Mouse (Mus musculus): Measurements from ENCODE around the gene Picalm. TPM values are rescaled to one million over a fixed set of nuclear protein-coding genes. Genes with fewer than 3 reads are reported as not detected.
"Not testable (repeated sequence)": the region's sequence is repeated elsewhere in the genome, so short reads cannot be mapped to it uniquely, and the experiment has no call there.

Gene Picalm
- polyA plus RNA-seq, 1 experiment from 2014 or later = 59.0 TPM

GRCm38 (mm10) chr7:90201877-90202465 is 72.0 kb downstream of the Picalm start:
- ATAC-seq (ENCODE audit: low read depth) (0 out of 2 replicates have a peak, but pooled peaks have one; percentile 55), DNase-seq (ENCODE audit: low spot score) (no peak)
- no peaks in the 10 kb centered on the region for H3K27me3 ChIP-seq (replicated peaks; ENCODE audit: control insufficient read depth, insufficient read depth, low read length)
- no peak overlapping the region for H3K4me3 ChIP-seq (ENCODE audit: low read depth, low read length)
- no peak overlapping the region for H3K9ac ChIP-seq (ENCODE audit: low read depth, low read length)
- H3K9me3 ChIP-seq (ENCODE audit: control insufficient read depth, low read length) = no peaks in the 10 kb centered on the region
- H3K36me3 ChIP-seq (ENCODE audit: control insufficient read depth, insufficient read depth, low read length) = peaks cover 34% of the 10 kb centered on the region
- H3K4me2 ChIP-seq (ENCODE audit: low read depth, low read length) = no peak overlapping the region
- H3K4me1 ChIP-seq (ENCODE audit: control insufficient read depth, insufficient read depth, low read length) = no peaks in the 10 kb centered on the region
- H3K27ac ChIP-seq (replicated peaks; ENCODE audit: low read depth, low read length) = no peak overlapping the region
- 95% methylated on average over 2 of the region's 2 CpGs for WGBS

- Histone ChIP-seq H3K9me3 (ENCODE audit: control insufficient read depth, low read length) (no peaks in the 10 kb centered on the region), H3K9ac (ENCODE audit: low read depth, low read length) (no peak overlapping the region), H3K4me2 (ENCODE audit: low read depth, low read length) (no peak overlapping the region), H3K27me3 (replicated peaks; ENCODE audit: control insufficient read depth, insufficient read depth, low read length) (no peaks in the 10 kb centered on the region), H3K4me3 (ENCODE audit: low read depth, low read length) (no peak overlapping the region), H3K4me1 (ENCODE audit: control insufficient read depth, insufficient read depth, low read length) (no peaks in the 10 kb centered on the region), H3K27ac (replicated peaks; ENCODE audit: low read depth, low read length) (no peak overlapping the region), H3K36me3 (ENCODE audit: control insufficient read depth, insufficient read depth, low read length) (peaks cover 40% of the 10 kb centered on the region)
- 93% methylated on average over 2 of the region's 2 CpGs for WGBS
- no peak for ATAC-seq (ENCODE audit: low read depth)
- no peak for DNase-seq (ENCODE audit: low spot score)
Measured at GRCm38 (mm10) chr7:90203914-90204313, 73.9 kb downstream of the Picalm start.

- no peak overlapping the region for H3K4me2 ChIP-seq (ENCODE audit: low read depth, low read length)
- WGBS = 90% methylated on average over 2 of the region's 2 CpGs
- H3K27ac ChIP-seq (replicated peaks; ENCODE audit: low read depth, low read length) = no peak overlapping the region
- H3K27me3 ChIP-seq (replicated peaks; ENCODE audit: control insufficient read depth, insufficient read depth, low read length) = no peaks in the 10 kb centered on the region
- DNase-seq (ENCODE audit: low spot score) (no peak), ATAC-seq (ENCODE audit: low read depth) (no peak)
- peaks cover 29% of the 10 kb centered on the region for H3K36me3 ChIP-seq (ENCODE audit: control insufficient read depth, insufficient read depth, low read length)
- H3K9me3 ChIP-seq (ENCODE audit: control insufficient read depth, low read length) = no peaks in the 10 kb centered on the region
- no peak overlapping the region for H3K9ac ChIP-seq (ENCODE audit: low read depth, low read length)
- H3K4me1 ChIP-seq (ENCODE audit: control insufficient read depth, insufficient read depth, low read length) = no peaks in the 10 kb centered on the region
- no peak overlapping the region for H3K4me3 ChIP-seq (ENCODE audit: low read depth, low read length)
Measured at GRCm38 (mm10) chr7:90210116-90210515, 80.1 kb downstream of the Picalm start.

- no peaks in the 10 kb centered on the region for H3K27me3 ChIP-seq (replicated peaks; ENCODE audit: control insufficient read depth, insufficient read depth, low read length)
- H3K9ac ChIP-seq (ENCODE audit: low read depth, low read length) = no peak overlapping the region
- no peak overlapping the region for H3K4me2 ChIP-seq (ENCODE audit: low read depth, low read length)
- DNase-seq (ENCODE audit: low spot score) (no peak), ATAC-seq (ENCODE audit: low read depth) (no peak)
- H3K27ac ChIP-seq (replicated peaks; ENCODE audit: low read depth, low read length) = no peak overlapping the region
- peaks cover 29% of the 10 kb centered on the region for H3K36me3 ChIP-seq (ENCODE audit: control insufficient read depth, insufficient read depth, low read length)
- no peaks in the 10 kb centered on the region for H3K4me1 ChIP-seq (ENCODE audit: control insufficient read depth, insufficient read depth, low read length)
- no peaks in the 10 kb centered on the region for H3K9me3 ChIP-seq (ENCODE audit: control insufficient read depth, low read length)
- no peak overlapping the region for H3K4me3 ChIP-seq (ENCODE audit: low read depth, low read length)
Measured at GRCm38 (mm10) chr7:90210947-90211346, 80.9 kb downstream of the Picalm start.

GRCm38 (mm10) chr7:90216511-90216910 is 86.5 kb downstream of the Picalm start:
- no peaks in the 10 kb centered on the region for H3K4me1 ChIP-seq (ENCODE audit: control insufficient read depth, insufficient read depth, low read length)
- ATAC-seq (ENCODE audit: low read depth) = peak; percentile 58
- H3K4me3 ChIP-seq (ENCODE audit: low read depth, low read length) = no peak overlapping the region
- H3K27me3 ChIP-seq (replicated peaks; ENCODE audit: control insufficient read depth, insufficient read depth, low read length) = no peaks in the 10 kb centered on the region
- WGBS = 41% methylated on average over 8 of the region's 8 CpGs
- peak; percentile 60 for DNase-seq (ENCODE audit: low spot score)
- H3K27ac ChIP-seq (replicated peaks; ENCODE audit: low read depth, low read length) = peak overlapping the region; percentile 55; the same call in 1 of the 2 replicates
- no peak overlapping the region for H3K9ac ChIP-seq (ENCODE audit: low read depth, low read length)
- no peak overlapping the region for H3K4me2 ChIP-seq (ENCODE audit: low read depth, low read length)
- H3K9me3 ChIP-seq (ENCODE audit: control insufficient read depth, low read length) = no peaks in the 10 kb centered on the region
- no peaks in the 10 kb centered on the region for H3K36me3 ChIP-seq (ENCODE audit: control insufficient read depth, insufficient read depth, low read length)

GRCm38 (mm10) chr7:90218122-90218521 is 88.1 kb downstream of the Picalm start:
- H3K9me3 ChIP-seq (ENCODE audit: control insufficient read depth, low read length) = no peaks in the 10 kb centered on the region
- H3K4me1 ChIP-seq (ENCODE audit: control insufficient read depth, insufficient read depth, low read length) = no peaks in the 10 kb centered on the region
- no peaks in the 10 kb centered on the region for H3K27me3 ChIP-seq (replicated peaks; ENCODE audit: control insufficient read depth, insufficient read depth, low read length)
- 78% methylated on average over 5 of the region's 5 CpGs for whole genome bisulfite sequencing
- no peak overlapping the region for H3K4me3 ChIP-seq (ENCODE audit: low read depth, low read length)
- DNase-seq (ENCODE audit: low spot score) = no peak
- no peaks in the 10 kb centered on the region for H3K36me3 ChIP-seq (ENCODE audit: control insufficient read depth, insufficient read depth, low read length)
- H3K9ac ChIP-seq (ENCODE audit: low read depth, low read length) = no peak overlapping the region
- ATAC-seq (ENCODE audit: low read depth) = no peak
- no peak overlapping the region for H3K27ac ChIP-seq (replicated peaks; ENCODE audit: low read depth, low read length)
- H3K4me2 ChIP-seq (ENCODE audit: low read depth, low read length) = no peak overlapping the region

- no peak overlapping the region for H3K9ac ChIP-seq (ENCODE audit: low read depth, low read length)
- ATAC-seq (ENCODE audit: low read depth) (no peak), DNase-seq (ENCODE audit: low spot score) (no peak)
- H3K4me3 ChIP-seq (ENCODE audit: low read depth, low read length) = no peak overlapping the region
- H3K27ac ChIP-seq (replicated peaks; ENCODE audit: low read depth, low read length) = no peak overlapping the region
- H3K4me1 ChIP-seq (ENCODE audit: control insufficient read depth, insufficient read depth, low read length) = no peaks in the 10 kb centered on the region
- no peaks in the 10 kb centered on the region for H3K36me3 ChIP-seq (ENCODE audit: control insufficient read depth, insufficient read depth, low read length)
- H3K27me3 ChIP-seq (replicated peaks; ENCODE audit: control insufficient read depth, insufficient read depth, low read length) = no peaks in the 10 kb centered on the region
- WGBS = 85% methylated on average over 2 of the region's 2 CpGs
- H3K9me3 ChIP-seq (ENCODE audit: control insufficient read depth, low read length) = no peaks in the 10 kb centered on the region
- H3K4me2 ChIP-seq (ENCODE audit: low read depth, low read length) = no peak overlapping the region
Measured at GRCm38 (mm10) chr7:90221487-90221886, 91.5 kb downstream of the Picalm start.

GRCm38 (mm10) chr7:90228075-90228474 is 98.1 kb downstream of the Picalm start:
- Histone ChIP-seq H3K4me3 (ENCODE audit: low read depth, low read length) (no peak overlapping the region), H3K27ac (replicated peaks; ENCODE audit: low read depth, low read length) (no peak overlapping the region), H3K9me3 (ENCODE audit: control insufficient read depth, low read length) (no peaks in the 10 kb centered on the region), H3K9ac (ENCODE audit: low read depth, low read length) (no peak overlapping the region), H3K4me2 (ENCODE audit: low read depth, low read length) (no peak overlapping the region), H3K36me3 (ENCODE audit: control insufficient read depth, insufficient read depth, low read length) (no peaks in the 10 kb centered on the region), H3K27me3 (replicated peaks; ENCODE audit: control insufficient read depth, insufficient read depth, low read length) (no peaks in the 10 kb centered on the region), H3K4me1 (ENCODE audit: control insufficient read depth, insufficient read depth, low read length) (no peaks in the 10 kb centered on the region)
- no peak for ATAC-seq (ENCODE audit: low read depth)
- DNase-seq (ENCODE audit: low spot score) = no peak
- WGBS = 82% methylated on average over 4 of the region's 4 CpGs

GRCm38 (mm10) chr7:90228884-90229283 is 98.9 kb downstream of the Picalm start:
- H3K9me3 ChIP-seq (ENCODE audit: control insufficient read depth, low read length) = not testable (repeated sequence)

More at GRCm38 (mm10) chr7:90228884-90229283, 98.9 kb downstream of the Picalm start:
- not testable (repeated sequence) for ATAC-seq (ENCODE audit: low read depth); H3K9ac ChIP-seq (ENCODE audit: low read depth, low read length); DNase-seq (ENCODE audit: low spot score); H3K36me3 ChIP-seq (ENCODE audit: control insufficient read depth, insufficient read depth, low read length); H3K4me2 ChIP-seq (ENCODE audit: low read depth, low read length); H3K4me1 ChIP-seq (ENCODE audit: control insufficient read depth, insufficient read depth, low read length); H3K27me3 ChIP-seq (replicated peaks; ENCODE audit: control insufficient read depth, insufficient read depth, low read length); H3K4me3 ChIP-seq (ENCODE audit: low read depth, low read length); H3K27ac ChIP-seq (replicated peaks; ENCODE audit: low read depth, low read length)

Measured in embryonic facial prominence, embryonic 14.5 days (tissue).